Mouse (Mus musculus) heart, embryonic 12.5 days (tissue): Measurements from ENCODE around the gene Tm9sf4. TPM values are rescaled to one million over a fixed set of nuclear protein-coding genes. Genes with fewer than 3 reads are reported as not detected.
A peak's percentile ranks its signal among the peaks of the same experiment; 100 is the strongest.

Experiments used
- ATAC-seq: fragments of 200-750 bp; cut with Nextera tagmentation; 2 replicates; pipeline ENCODE4 v1.8.0; 2017; ENCODE audit warnings: moderate TSS enrichment, moderate library complexity; ENCODE audit not compliant: insufficient number of reproducible peaks, low FRiP score
- H3K27ac ChIP-seq: fragments of 300-500 bp; sonication (generic); 2 replicates; pipeline ENCODE4 v1.5.1; 2016; ENCODE audit warnings: mild to moderate bottlenecking, moderate library complexity; ENCODE audit not compliant: poor library complexity, severe bottlenecking
- H3K27me3 ChIP-seq: fragments of 300-500 bp; sonication (generic); replicated peaks from 2 replicates; pipeline ENCODE4 v1.6.1; 2016; ENCODE audit warnings: mild to moderate bottlenecking, moderate library complexity
- H3K36me3 ChIP-seq: fragments of 300-500 bp; sonication (generic); 2 replicates; pipeline ENCODE4 v1.6.1; 2016; ENCODE audit warnings: mild to moderate bottlenecking, moderate library complexity
- H3K4me1 ChIP-seq: fragments of 300-500 bp; sonication (generic); replicated peaks from 2 replicates; pipeline ENCODE4 v1.6.1; 2016; ENCODE audit warnings: mild to moderate bottlenecking
- H3K4me2 ChIP-seq: fragments of 300-500 bp; sonication (generic); 2 replicates; pipeline ENCODE4 v1.6.1; 2016; ENCODE audit warnings: mild to moderate bottlenecking, moderate library complexity
- H3K4me3 ChIP-seq: fragments of 300-500 bp; sonication (generic); 2 replicates; pipeline ENCODE4 v1.5.1; 2016; ENCODE audit warnings: mild to moderate bottlenecking
- H3K9ac ChIP-seq: fragments of 300-500 bp; sonication (generic); 2 replicates; pipeline ENCODE4 v1.6.1; 2016; ENCODE audit warnings: mild to moderate bottlenecking, moderate library complexity
- H3K9me3 ChIP-seq: fragments of 300-500 bp; sonication (generic); replicated peaks from 2 replicates; pipeline ENCODE4 v1.6.1; 2016; ENCODE audit warnings: mild to moderate bottlenecking, moderate library complexity
- WGBS: fragments of 180-500 bp; shearing (Covaris S2); methylation state at CpG from one replicate; pipeline ENCODE4 v1.1.7; 2016; 5-methylcytosine and 5-hydroxymethylcytosine counted together
- polyA plus RNA-seq: library from polyadenylated mRNA; unstranded; fragments of >200 nt; fragmentation: Nextera tagmentation; extraction: Ambion mirVana; gene quantifications from 2 replicates; pipeline ENCODE4 v1.2.1, GENCODE M21; 2016

Tm9sf4 gene
- polyA plus RNA-seq, 1 experiment from 2014 or later, result 75.4 TPM

- no peak overlapping the region for H3K4me2 ChIP-seq
- no peak overlapping the region for H3K9ac ChIP-seq
- no peak overlapping the region for H3K4me3 ChIP-seq
- H3K9me3 ChIP-seq, result no peaks in the 10 kb centered on the region
- H3K4me1 ChIP-seq, result peaks cover 9% of the 10 kb centered on the region
- peaks cover 4% of the 10 kb centered on the region; the same call in 1 of the 2 replicates for H3K27me3 ChIP-seq
- 77% methylated on average over 7 of the region's 7 CpGs for WGBS
- ATAC-seq, result no peak
- no peaks in the 10 kb centered on the region for H3K36me3 ChIP-seq
- H3K27ac ChIP-seq, result no peak overlapping the region
These were observed 21.9 kb upstream of the Tm9sf4 start for GRCm38 (mm10) chr2:153139158-153139557.

GRCm38 (mm10) chr2:153139996-153140613 lies 21.0 kb upstream of the Tm9sf4 start:
- Histone ChIP-seq H3K4me1 (peaks cover 9% of the 10 kb centered on the region), H3K36me3 (no peaks in the 10 kb centered on the region), H3K27ac (peak overlapping the region; percentile 49), H3K9me3 (no peaks in the 10 kb centered on the region), H3K4me3 (no peak overlapping the region), H3K9ac (no peak overlapping the region), H3K4me2 (peak overlapping the region; percentile 6; the same call in 1 of the 2 replicates), H3K27me3 (peaks cover 4% of the 10 kb centered on the region; the same call in 1 of the 2 replicates)
- ATAC-seq, result peak; percentile 53; the same call in 1 of the 2 replicates
- 16% methylated on average over 9 of the region's 9 CpGs for WGBS

GRCm38 (mm10) chr2:153142620-153143199 lies 18.4 kb upstream of the Tm9sf4 start:
- no peak overlapping the region for H3K9ac ChIP-seq
- H3K36me3 ChIP-seq, result no peaks in the 10 kb centered on the region
- peaks cover 13% of the 10 kb centered on the region; the same call in 1 of the 2 replicates for H3K27me3 ChIP-seq
- no peaks in the 10 kb centered on the region for H3K9me3 ChIP-seq
- H3K4me1 ChIP-seq, result peaks cover 9% of the 10 kb centered on the region
- H3K4me3 ChIP-seq, result no peak overlapping the region
- H3K27ac ChIP-seq, result no peak overlapping the region
- 0 out of 2 replicates have a peak overlapping the region, but pooled peaks have one; percentile 6 for H3K4me2 ChIP-seq
- ATAC-seq, result no peak
- 27% methylated on average over 10 of the region's 10 CpGs for WGBS

- Histone ChIP-seq H3K9ac (no peak overlapping the region), H3K4me1 (peaks cover under 1% of the 10 kb centered on the region), H3K9me3 (no peaks in the 10 kb centered on the region), H3K36me3 (no peaks in the 10 kb centered on the region), H3K27me3 (peaks cover 17% of the 10 kb centered on the region; the same call in 1 of the 2 replicates), H3K4me2 (no peak overlapping the region), H3K4me3 (no peak overlapping the region), H3K27ac (no peak overlapping the region)
- 74% methylated on average over 5 of the region's 5 CpGs for WGBS
- ATAC-seq, result no peak
These were observed 15.8 kb upstream of the Tm9sf4 start for GRCm38 (mm10) chr2:153145346-153145745.

- ATAC-seq, result no peak
- no peak overlapping the region for H3K9ac ChIP-seq
- peaks cover 17% of the 10 kb centered on the region; the same call in 1 of the 2 replicates for H3K27me3 ChIP-seq
- no peak overlapping the region for H3K27ac ChIP-seq
- 83% methylated on average over 3 of the region's 3 CpGs for WGBS
- H3K4me1 ChIP-seq, result peaks cover 10% of the 10 kb centered on the region
- H3K36me3 ChIP-seq, result no peaks in the 10 kb centered on the region
- H3K9me3 ChIP-seq, result no peaks in the 10 kb centered on the region
- no peak overlapping the region for H3K4me2 ChIP-seq
- no peak overlapping the region for H3K4me3 ChIP-seq
These were observed 13.9 kb upstream of the Tm9sf4 start for GRCm38 (mm10) chr2:153147236-153147635.

GRCm38 (mm10) chr2:153147715-153148114 lies 13.4 kb upstream of the Tm9sf4 start:
- Histone ChIP-seq H3K9ac (no peak overlapping the region), H3K4me2 (no peak overlapping the region), H3K4me3 (no peak overlapping the region), H3K27me3 (peaks cover 17% of the 10 kb centered on the region; the same call in 1 of the 2 replicates), H3K4me1 (peaks cover 10% of the 10 kb centered on the region), H3K36me3 (no peaks in the 10 kb centered on the region), H3K9me3 (no peaks in the 10 kb centered on the region), H3K27ac (no peak overlapping the region)
- WGBS, result 10% methylated on average over 3 of the region's 3 CpGs
- ATAC-seq, result no peak

- no peak for ATAC-seq
- no peak overlapping the region for H3K4me3 ChIP-seq
These were observed 11.4 kb upstream of the Tm9sf4 start for GRCm38 (mm10) chr2:153149742-153150141.

GRCm38 (mm10) chr2:153151026-153151425 lies 10.1 kb upstream of the Tm9sf4 start:
- 28% methylated on average over 7 of the region's 7 CpGs for WGBS
- H3K9ac ChIP-seq, result no peak overlapping the region

More at GRCm38 (mm10) chr2:153149742-153150141, 11.4 kb upstream of the Tm9sf4 start:
- peaks cover 19% of the 10 kb centered on the region; the same call in 1 of the 2 replicates for H3K27me3 ChIP-seq
- H3K4me1 ChIP-seq, result peaks cover 10% of the 10 kb centered on the region
- no peaks in the 10 kb centered on the region for H3K9me3 ChIP-seq
- H3K27ac ChIP-seq, result no peak overlapping the region
- no peaks in the 10 kb centered on the region for H3K36me3 ChIP-seq
- no peak overlapping the region for H3K9ac ChIP-seq
- H3K4me2 ChIP-seq, result no peak overlapping the region
- WGBS, result 78% methylated on average over 3 of the region's 3 CpGs

GRCm38 (mm10) chr2:153151926-153152665 lies 9.0 kb upstream of the Tm9sf4 start:
- no peak overlapping the region for H3K4me3 ChIP-seq
- no peak overlapping the region for H3K9ac ChIP-seq
- H3K4me2 ChIP-seq, result no peak overlapping the region
- no peaks in the 10 kb centered on the region for H3K36me3 ChIP-seq
- 71% methylated on average over 8 of the region's 8 CpGs for WGBS
- ATAC-seq, result no peak
- H3K27me3 ChIP-seq, result 0 out of 2 replicates have a peak, but pooled peaks cover 10% of the 10 kb centered on the region
- no peak overlapping the region for H3K27ac ChIP-seq
- no peaks in the 10 kb centered on the region for H3K9me3 ChIP-seq
- H3K4me1 ChIP-seq, result peaks cover 10% of the 10 kb centered on the region

More at GRCm38 (mm10) chr2:153151026-153151425, 10.1 kb upstream of the Tm9sf4 start:
- H3K27ac ChIP-seq, result no peak overlapping the region
- no peak for ATAC-seq
- peaks cover 10% of the 10 kb centered on the region for H3K4me1 ChIP-seq
- no peak overlapping the region for H3K4me3 ChIP-seq
- H3K4me2 ChIP-seq, result no peak overlapping the region
- no peaks in the 10 kb centered on the region for H3K9me3 ChIP-seq
- peaks cover 18% of the 10 kb centered on the region; the same call in 1 of the 2 replicates for H3K27me3 ChIP-seq
- no peaks in the 10 kb centered on the region for H3K36me3 ChIP-seq

GRCm38 (mm10) chr2:153153033-153153450 lies 8.1 kb upstream of the Tm9sf4 start:
- H3K9ac ChIP-seq, result no peak overlapping the region
- 0 out of 2 replicates have a peak, but pooled peaks cover 10% of the 10 kb centered on the region for H3K27me3 ChIP-seq
- no peaks in the 10 kb centered on the region for H3K9me3 ChIP-seq
- H3K4me3 ChIP-seq, result no peak overlapping the region
- no peak overlapping the region for H3K4me2 ChIP-seq
- H3K4me1 ChIP-seq, result peaks cover 10% of the 10 kb centered on the region
- no peak for ATAC-seq
- no peak overlapping the region for H3K27ac ChIP-seq
- 62% methylated on average over 4 of the region's 4 CpGs for WGBS
- no peaks in the 10 kb centered on the region for H3K36me3 ChIP-seq

- no peak overlapping the region for H3K4me3 ChIP-seq
- no peak for ATAC-seq
- WGBS, result 78% methylated on average over 3 of the region's 3 CpGs
These were observed 3.8 kb upstream of the Tm9sf4 start for GRCm38 (mm10) chr2:153157270-153157669.

More at GRCm38 (mm10) chr2:153157270-153157669, 3.8 kb upstream of the Tm9sf4 start:
- Histone ChIP-seq H3K9ac (no peak overlapping the region), H3K36me3 (no peaks in the 10 kb centered on the region), H3K9me3 (no peaks in the 10 kb centered on the region), H3K4me2 (no peak overlapping the region), H3K27ac (no peak overlapping the region), H3K27me3 (0 out of 2 replicates have a peak, but pooled peaks cover 6% of the 10 kb centered on the region), H3K4me1 (peaks cover 4% of the 10 kb centered on the region)
